Mouse (Mus musculus) ES-E14 (cell line): ENCODE results near the gene Susd2. TPM values are rescaled to one million over a fixed set of nuclear protein-coding genes. Genes with fewer than 3 reads are reported as not detected.

Experiments
- DNase-seq: peaks from one replicate; pipeline ENCODE4 v3.0.0-alpha.2; 2013; ENCODE audit warnings: low read depth, low spot score
- H3K27ac ChIP-seq: 2 replicates; pipeline ENCODE4 v1.5.1; 2012; ENCODE audit warnings: low read depth, mild to moderate bottlenecking, low read length, moderate library complexity, mixed read lengths; ENCODE audit not compliant: poor library complexity, insufficient read depth, severe bottlenecking
- H3K36me3 ChIP-seq: 2 replicates; pipeline ENCODE4 v1.6.1; 2012; ENCODE audit warnings: mild to moderate bottlenecking, low read length, moderate library complexity, mixed read lengths; ENCODE audit not compliant: control insufficient read depth, poor library complexity, insufficient read depth, severe bottlenecking
- H3K4me1 ChIP-seq, 2 experiments: fragments of 150-350 bp in 1 of 2; sonication (generic) in 1 of 2; 2 replicates each; pipeline ENCODE4 v1.6.1; 2012; ENCODE audit warnings: low read length in 2 of 2, mild to moderate bottlenecking in 1 of 2, mixed read lengths in 1 of 2; ENCODE audit not compliant: control insufficient read depth in 2 of 2, insufficient read depth in 2 of 2, poor library complexity in 1 of 2
- H3K4me3 ChIP-seq, 2 experiments: fragments of 150-350 bp in 1 of 2; sonication (generic) in 1 of 2; 2 replicates each; pipeline ENCODE4 v1.5.1; 2012; ENCODE audit warnings: low read length in 2 of 2, low read depth in 1 of 2, mild to moderate bottlenecking in 1 of 2, mixed read lengths in 1 of 2; ENCODE audit not compliant: insufficient read depth in 1 of 2, poor library complexity in 1 of 2, severe bottlenecking in 1 of 2
- H3K9ac ChIP-seq: 2 replicates; pipeline ENCODE4 v1.6.1; 2012; ENCODE audit warnings: low read depth, mild to moderate bottlenecking, low read length, mixed read lengths; ENCODE audit not compliant: poor library complexity, insufficient read depth, severe bottlenecking
- H3K9me3 ChIP-seq: fragments of 150-350 bp; sonication (generic); 2 replicates; pipeline ENCODE4 v1.6.1; 2012; ENCODE audit warnings: low read depth, mild to moderate bottlenecking, low read length; ENCODE audit not compliant: control insufficient read depth, insufficient read depth
- CHD2 ChIP-seq: IDR thresholded peaks from 2 replicates; pipeline ENCODE4 v1.6.1; 2014; ENCODE audit warnings: mild to moderate bottlenecking, low read depth, low read length, inconsistent platforms
- HCFC1 ChIP-seq: IDR thresholded peaks from 2 replicates; pipeline ENCODE4 v1.6.1; 2012; ENCODE audit warnings: low read length, inconsistent platforms, borderline replicate concordance; ENCODE audit not compliant: insufficient read depth
- MAFK ChIP-seq: IDR thresholded peaks from 2 replicates; pipeline ENCODE4 v1.6.1; 2014; ENCODE audit warnings: mild to moderate bottlenecking, low read depth, low read length, inconsistent platforms; ENCODE audit not compliant: insufficient read depth
- ZC3H11A ChIP-seq: IDR thresholded peaks from 2 replicates; pipeline ENCODE4 v1.6.1; 2012; ENCODE audit warnings: low read depth, mild to moderate bottlenecking, inconsistent platforms, low read length, borderline replicate concordance
- ZNF384 ChIP-seq: IDR thresholded peaks from 2 replicates; pipeline ENCODE4 v1.6.1; 2012; ENCODE audit warnings: low read depth, low read length, inconsistent platforms
- in situ Hi-C, 2 experiments: fragments of 600-800 bp; cut with MboI; formaldehyde crosslinking; loops; one replicate each; pipeline ENCODE4 v1.15.1; 2025; ENCODE audit warnings: low sequenced_read_pairs in 2 of 2, inconsistent platforms in 1 of 2; ENCODE audit not compliant: unreplicated experiment in 2 of 2
- total RNA-seq: library from RNA; depleted of rRNA; stranded (reverse); fragments of 300-350 nt; gene quantifications from 2 replicates; pipeline ENCODE4 v1.2.3, GENCODE M21; 2012

Susd2 gene
- total RNA-seq, 1 experiment: 10.4 TPM

DNA sequence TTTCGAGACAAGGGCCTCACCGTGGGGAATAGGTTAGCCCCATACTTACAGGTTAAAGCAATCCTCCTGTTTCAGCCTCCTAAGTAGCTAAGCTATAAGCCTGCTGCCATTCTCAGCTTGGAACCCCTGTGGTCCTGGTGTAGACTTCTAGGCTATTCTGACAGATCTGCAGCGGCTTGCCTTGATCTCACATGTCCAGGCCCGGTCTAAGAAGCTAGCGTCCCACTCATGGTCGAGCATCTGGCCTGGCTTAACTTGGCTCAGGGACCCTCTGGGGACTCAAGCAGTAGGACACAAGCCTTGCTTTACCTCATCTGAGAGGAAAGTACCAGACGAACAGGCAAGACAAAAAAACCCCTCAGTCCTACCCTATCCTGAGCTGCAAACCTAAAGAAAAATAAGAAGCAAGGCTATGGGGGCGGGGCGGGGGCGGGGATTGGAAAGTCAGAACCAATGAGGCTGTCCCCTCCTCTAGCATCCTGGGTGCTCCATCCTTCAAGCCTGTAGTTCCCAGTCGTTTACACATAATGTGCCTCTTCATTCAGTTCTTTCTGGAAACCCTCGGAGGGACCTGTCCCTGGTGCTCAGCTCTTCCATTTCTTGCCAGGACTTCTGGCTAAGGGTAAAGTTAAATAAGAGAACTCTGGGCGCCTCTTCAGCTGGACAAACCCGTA is 8.7 kb downstream of the Susd2 start:
- H3K9me3 ChIP-seq: no peaks in the 10 kb centered on the region
- TF ChIP-seq ZC3H11A (no peak), HCFC1 (no peak), ZNF384 (no peak), MAFK (no peak), CHD2 (no peak)
- in situ Hi-C loops: no loop called here
- H3K27ac ChIP-seq: 0 out of 2 replicates have a peak overlapping the region, but pooled peaks have one; percentile 15
- peaks cover 3 to 27% of the 10 kb centered on the region in 2 experiments; a peak in 3 of 4 replicates for H3K4me1 ChIP-seq
- H3K4me3 ChIP-seq: peak overlapping the region; percentile 11 to 14; a peak in 3 of 4 replicates
- no peak overlapping the region for H3K9ac ChIP-seq
- DNase-seq: no peak
- peaks cover 3% of the 10 kb centered on the region; the same call in 1 of the 2 replicates for H3K36me3 ChIP-seq

DNA sequence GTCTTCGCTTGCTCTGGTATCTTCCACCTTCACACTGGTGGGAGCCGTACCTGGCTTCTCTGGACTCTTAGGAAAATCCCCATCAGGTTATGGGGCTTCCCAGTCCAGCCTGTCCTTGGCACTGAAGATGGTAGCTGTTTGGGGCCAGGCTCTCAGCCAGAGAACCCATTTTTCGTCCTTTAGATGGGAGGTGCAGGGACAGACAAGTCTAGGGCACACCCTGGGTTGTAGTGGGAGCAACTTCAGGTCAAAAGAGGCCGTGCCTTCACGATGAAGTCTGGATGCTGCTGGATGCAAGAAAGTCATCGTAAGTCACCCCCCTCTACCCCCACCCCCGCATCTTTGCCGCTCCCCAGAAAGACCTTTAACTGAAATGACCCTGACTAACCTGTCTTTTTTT is 9.2 kb downstream of the Susd2 start:
- H3K4me3 ChIP-seq: no peak overlapping the region
- no peak overlapping the region for H3K9ac ChIP-seq
- H3K9me3 ChIP-seq: no peaks in the 10 kb centered on the region
- in situ Hi-C loops: no loop called here
- H3K27ac ChIP-seq: no peak overlapping the region
- no peak for DNase-seq
- peaks cover 3% of the 10 kb centered on the region; the same call in 1 of the 2 replicates for H3K36me3 ChIP-seq
- H3K4me1 ChIP-seq: peaks cover 3 to 24% of the 10 kb centered on the region in 2 experiments; a peak in 3 of 4 replicates
- no peak for TF ChIP-seq MAFK
- no peak for TF ChIP-seq ZC3H11A
- TF ChIP-seq CHD2: no peak
- TF ChIP-seq HCFC1: no peak
- no peak for TF ChIP-seq ZNF384

DNA sequence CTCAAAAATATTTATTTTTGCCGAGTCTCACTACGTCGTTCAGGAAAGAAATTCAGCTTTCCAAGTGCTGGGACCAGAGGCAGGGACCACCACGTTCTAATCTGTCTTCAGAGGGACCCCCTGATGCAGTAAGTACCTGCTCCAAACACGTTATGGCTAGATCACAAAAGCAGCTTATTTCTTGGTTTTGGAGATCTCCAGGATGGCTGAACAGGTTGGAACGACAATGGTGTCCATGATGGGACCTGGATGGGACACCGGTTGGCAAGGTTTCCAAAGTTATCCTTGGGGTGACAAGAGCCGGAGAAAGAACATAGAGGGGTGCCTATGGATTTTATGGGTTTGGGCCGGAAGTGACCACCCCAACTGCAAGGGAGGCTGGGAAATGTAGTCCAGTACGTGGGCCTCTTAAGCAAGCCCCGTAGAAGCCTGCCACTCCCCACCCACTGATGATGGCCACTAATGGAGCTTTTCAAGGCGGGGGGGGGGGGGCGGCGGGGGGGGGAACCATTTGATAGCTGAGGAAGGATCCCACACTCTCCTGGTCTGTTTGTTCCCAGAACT is 10.2 kb downstream of the Susd2 start:
- Histone ChIP-seq H3K27ac (no peak overlapping the region), H3K4me3 (0 out of 4 replicates have a peak overlapping the region, but pooled peaks of 1 of the 2 experiments have one; percentile 28), H3K9ac (no peak overlapping the region), H3K4me1 (peaks cover 3 to 24% of the 10 kb centered on the region in 2 experiments; a peak in 3 of 4 replicates), H3K9me3 (no peaks in the 10 kb centered on the region), H3K36me3 (peaks cover under 1% of the 10 kb centered on the region; the same call in 1 of the 2 replicates)
- DNase-seq: no peak
- in situ Hi-C loops: no loop called here
- TF ChIP-seq CHD2 (no peak), HCFC1 (peak; percentile 87)

DNA sequence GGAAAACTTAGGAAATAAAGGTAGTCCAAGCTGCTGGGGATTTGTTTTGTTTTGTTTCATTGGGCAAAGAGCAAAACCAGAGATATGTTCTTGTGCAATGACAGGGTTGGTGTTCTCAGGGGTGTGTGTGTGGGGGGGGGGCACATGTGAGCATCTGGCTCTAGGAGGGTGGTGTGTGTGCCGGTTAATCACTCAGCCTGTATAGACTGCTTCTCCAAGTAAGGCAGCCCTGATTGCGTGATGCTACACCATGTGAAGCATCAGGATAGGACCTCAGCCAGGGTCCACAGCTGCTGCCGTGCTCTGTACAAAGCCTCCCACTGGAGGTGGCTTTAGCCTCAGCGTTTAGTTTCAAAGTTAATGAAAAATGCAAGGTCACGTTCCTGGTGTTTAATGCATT is 10.8 kb downstream of the Susd2 start:
- TF ChIP-seq ZC3H11A (no peak), CHD2 (no peak), HCFC1 (no peak), MAFK (no peak), ZNF384 (no peak)
- Histone ChIP-seq H3K9me3 (no peaks in the 10 kb centered on the region), H3K4me1 (peaks cover 3 to 21% of the 10 kb centered on the region in 2 experiments; a peak in 3 of 4 replicates), H3K9ac (no peak overlapping the region), H3K4me3 (no peak overlapping the region), H3K27ac (no peak overlapping the region), H3K36me3 (no peaks in the 10 kb centered on the region)
- DNase-seq: no peak
- in situ Hi-C loops: no loop called here
